Mouse (Mus musculus): Measurements from ENCODE around the gene Cyth1.

The Cyth1 gene

GRCm38 (mm10) chr11:118113516-118114205 is 134.7 kb downstream of the Cyth1 start:
- no peak for DNase-seq (ENCODE audit: low spot score in 2 of 2)

- peak; percentile 43 to 68 for DNase-seq (ENCODE audit: low spot score in 2 of 2)
Observed at GRCm38 (mm10) chr11:118104001-118104400, 144.4 kb downstream of the Cyth1 start.

GRCm38 (mm10) chr11:118103383-118103782 is 145.0 kb downstream of the Cyth1 start:
- no peak for DNase-seq (ENCODE audit: low spot score in 2 of 2)

GRCm38 (mm10) chr11:118102838-118103237 is 145.6 kb downstream of the Cyth1 start:
- peak; percentile 64 to 83 for DNase-seq (ENCODE audit: low spot score in 2 of 2)

GRCm38 (mm10) chr11:118101133-118101532 is 147.3 kb downstream of the Cyth1 start:
- DNase-seq (ENCODE audit: low spot score in 2 of 2): no peak

- no peak for DNase-seq (ENCODE audit: low spot score in 2 of 2)
Observed at GRCm38 (mm10) chr11:118096736-118097135, 151.7 kb downstream of the Cyth1 start.

GRCm38 (mm10) chr11:118095004-118095403 is 153.4 kb downstream of the Cyth1 start:
- DNase-seq (ENCODE audit: low spot score in 2 of 2): no peak

GRCm38 (mm10) chr11:118091002-118091670 is 157.3 kb downstream of the Cyth1 start:
- DNase-seq (ENCODE audit: low spot score in 2 of 2): no peak

- no peak for DNase-seq (ENCODE audit: low spot score in 2 of 2)
Observed at GRCm38 (mm10) chr11:118088896-118089295, 159.5 kb downstream of the Cyth1 start.

- DNase-seq (ENCODE audit: low spot score in 2 of 2): no peak
Observed at GRCm38 (mm10) chr11:118085961-118086360, 162.4 kb downstream of the Cyth1 start.

- DNase-seq (ENCODE audit: low spot score in 2 of 2): peak in 1 of 2 experiments; percentile 23
Observed at GRCm38 (mm10) chr11:118085176-118085575, 163.2 kb downstream of the Cyth1 start.

- no peak for DNase-seq (ENCODE audit: low spot score in 2 of 2)
Observed at GRCm38 (mm10) chr11:118084266-118084665, 164.1 kb downstream of the Cyth1 start.

GRCm38 (mm10) chr11:118083811-118084210 is 164.6 kb downstream of the Cyth1 start:
- peak in 1 of 2 experiments; percentile 39 for DNase-seq (ENCODE audit: low spot score in 2 of 2)

GRCm38 (mm10) chr11:118082294-118082693 is 166.1 kb downstream of the Cyth1 start:
- DNase-seq (ENCODE audit: low spot score in 2 of 2): no peak
